Mouse (Mus musculus): ENCODE results near the gene Tmem19. TPM values are rescaled to one million over a fixed set of nuclear protein-coding genes. Genes with fewer than 3 reads are reported as not detected.

Tmem19 gene
- total RNA-seq, 1 experiment, result 30.9 TPM

DNA sequence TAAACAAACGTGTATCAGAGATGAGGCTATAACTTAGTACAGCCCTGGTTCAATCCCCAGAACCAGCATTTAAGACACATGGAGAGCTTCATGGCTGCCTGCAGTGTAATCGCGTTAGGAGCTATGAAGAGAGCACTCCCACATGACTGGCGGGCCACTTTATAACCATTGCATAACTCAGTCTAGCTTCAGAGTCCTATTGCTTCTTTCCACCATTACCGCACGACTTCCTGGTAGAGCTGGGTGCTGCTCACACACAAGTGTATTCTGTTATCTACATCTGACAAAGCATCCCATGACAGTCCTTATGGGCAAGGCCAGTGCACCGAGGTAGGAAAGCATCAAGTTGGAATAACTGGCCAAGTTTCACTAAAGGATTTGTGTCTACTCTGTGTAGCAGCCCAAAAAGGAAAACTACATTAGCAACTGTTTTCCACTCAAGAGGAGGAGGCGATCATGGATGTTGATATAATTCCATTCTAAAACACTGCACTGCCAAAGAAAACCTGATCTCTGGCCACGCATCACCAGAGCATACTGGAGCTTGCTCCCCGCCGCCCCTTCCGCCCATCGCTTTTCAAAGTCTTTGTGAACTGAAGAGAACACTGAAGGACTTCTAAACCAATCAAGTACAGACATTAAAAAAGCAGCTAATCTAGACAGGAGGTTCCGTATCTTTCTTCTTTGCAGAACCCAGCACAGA lies 50.9 kb downstream of the Tmem19 start:
- peaks cover 3% of the 10 kb centered on the region; the same call in 1 of the 2 replicates for H3K36me3 ChIP-seq (ENCODE audit: control insufficient read depth, insufficient read depth, low read length, poor library complexity, severe bottlenecking)
- H3K9ac ChIP-seq (ENCODE audit: insufficient read depth, low read depth, low read length, poor library complexity, severe bottlenecking), result no peak overlapping the region
- in situ Hi-C loops (cut with MboI; ENCODE audit: low sequenced_read_pairs in 2 of 2, unreplicated experiment in 2 of 2), result no loop called here
- H3K27ac ChIP-seq (ENCODE audit: insufficient read depth, low read depth, low read length, poor library complexity, severe bottlenecking), result no peak overlapping the region
- H3K4me3 ChIP-seq (ENCODE audit: insufficient read depth in 1 of 2, low read depth in 1 of 2, low read length in 2 of 2, poor library complexity in 1 of 2, severe bottlenecking in 1 of 2), result no peak overlapping the region
- no peak for DNase-seq (ENCODE audit: low read depth, low spot score)
- TF ChIP-seq ZNF384 (IDR thresholded peaks at IDR 0.05; ENCODE audit: low read depth, low read length) (no peak), CHD2 (IDR thresholded peaks at IDR 0.05; ENCODE audit: low read depth, low read length) (no peak), MAFK (IDR thresholded peaks at IDR 0.05; ENCODE audit: insufficient read depth, low read depth, low read length) (no peak), ZC3H11A (IDR thresholded peaks at IDR 0.05; ENCODE audit: borderline replicate concordance, low read depth, low read length) (no peak), HCFC1 (IDR thresholded peaks at IDR 0.05; ENCODE audit: borderline replicate concordance, insufficient read depth, low read length) (no peak)
- H3K4me1 ChIP-seq (ENCODE audit: control insufficient read depth in 2 of 2, insufficient read depth in 2 of 2, low read length in 2 of 2, poor library complexity in 1 of 2), result peaks cover 7 to 9% of the 10 kb centered on the region in 2 experiments; a peak in 2 of 4 replicates
- H3K9me3 ChIP-seq (ENCODE audit: control insufficient read depth, insufficient read depth, low read depth, low read length), result no peaks in the 10 kb centered on the region

DNA sequence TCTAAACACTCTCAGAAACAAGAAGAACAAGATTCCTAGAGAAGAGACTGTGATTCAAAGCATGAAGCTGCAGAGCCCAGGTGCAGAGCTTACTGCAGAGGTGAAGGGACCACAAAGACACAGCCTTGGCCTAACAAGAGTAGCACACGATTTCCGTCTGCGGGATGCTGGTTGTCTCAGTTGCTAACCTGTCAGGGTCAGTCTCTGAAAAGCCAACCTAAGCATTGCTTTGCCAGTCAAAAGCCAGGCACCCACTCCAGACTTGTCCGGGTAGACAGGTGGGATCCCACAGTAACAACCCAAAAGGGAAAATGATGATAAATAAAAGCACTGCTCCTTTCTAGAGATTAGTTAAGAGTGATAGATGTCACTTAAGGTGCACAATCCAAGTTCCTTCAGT lies 53.1 kb downstream of the Tmem19 start:
- peaks cover 4 to 7% of the 10 kb centered on the region in 2 experiments; a peak in 2 of 4 replicates for H3K4me1 ChIP-seq (ENCODE audit: control insufficient read depth in 2 of 2, insufficient read depth in 2 of 2, low read length in 2 of 2, poor library complexity in 1 of 2)
- no peak for TF ChIP-seq MAFK (IDR thresholded peaks at IDR 0.05; ENCODE audit: insufficient read depth, low read depth, low read length)
- no peak for TF ChIP-seq CHD2 (IDR thresholded peaks at IDR 0.05; ENCODE audit: low read depth, low read length)
- no peak for TF ChIP-seq ZC3H11A (IDR thresholded peaks at IDR 0.05; ENCODE audit: borderline replicate concordance, low read depth, low read length)
- TF ChIP-seq ZNF384 (IDR thresholded peaks at IDR 0.05; ENCODE audit: low read depth, low read length), result no peak
- no peak for TF ChIP-seq HCFC1 (IDR thresholded peaks at IDR 0.05; ENCODE audit: borderline replicate concordance, insufficient read depth, low read length)
- peaks cover 3% of the 10 kb centered on the region; the same call in 1 of the 2 replicates for H3K36me3 ChIP-seq (ENCODE audit: control insufficient read depth, insufficient read depth, low read length, poor library complexity, severe bottlenecking)
- in situ Hi-C loops (cut with MboI; ENCODE audit: low sequenced_read_pairs in 2 of 2, unreplicated experiment in 2 of 2), result no loop called here
- no peak overlapping the region for H3K4me3 ChIP-seq (ENCODE audit: insufficient read depth in 1 of 2, low read depth in 1 of 2, low read length in 2 of 2, poor library complexity in 1 of 2, severe bottlenecking in 1 of 2)
- H3K9ac ChIP-seq (ENCODE audit: insufficient read depth, low read depth, low read length, poor library complexity, severe bottlenecking), result no peak overlapping the region
- no peak for DNase-seq (ENCODE audit: low read depth, low spot score)
- no peak overlapping the region for H3K27ac ChIP-seq (ENCODE audit: insufficient read depth, low read depth, low read length, poor library complexity, severe bottlenecking)
- no peaks in the 10 kb centered on the region for H3K9me3 ChIP-seq (ENCODE audit: control insufficient read depth, insufficient read depth, low read depth, low read length)

DNA sequence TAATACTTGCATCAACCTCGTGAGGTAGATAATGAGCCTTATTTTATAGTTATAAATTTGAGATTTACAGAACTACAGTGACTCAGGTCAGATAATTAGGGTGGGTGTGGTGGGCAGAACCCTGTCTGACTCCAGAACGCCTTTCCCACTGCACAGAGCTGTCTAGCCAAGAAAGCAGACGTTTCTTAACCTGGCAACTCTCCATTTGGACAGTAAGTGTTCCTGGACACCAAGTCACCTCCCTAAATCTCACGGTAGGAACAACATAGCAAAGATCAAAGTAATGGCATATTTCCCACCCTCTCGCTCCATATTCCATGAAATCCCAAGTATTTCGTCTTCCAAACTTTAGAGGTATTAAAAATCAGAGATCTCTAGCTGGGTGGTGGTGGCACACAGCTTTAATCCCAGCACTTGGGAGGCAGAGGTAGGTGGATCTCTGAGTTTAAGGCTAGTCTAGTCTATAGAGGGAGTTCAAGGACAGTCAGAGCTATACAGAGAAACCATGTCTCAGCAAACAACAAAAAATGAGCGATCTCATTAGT lies 54.9 kb downstream of the Tmem19 start:
- no peaks in the 10 kb centered on the region for H3K9me3 ChIP-seq (ENCODE audit: control insufficient read depth, insufficient read depth, low read depth, low read length)
- H3K27ac ChIP-seq (ENCODE audit: insufficient read depth, low read depth, low read length, poor library complexity, severe bottlenecking), result no peak overlapping the region
- no peak overlapping the region for H3K4me3 ChIP-seq (ENCODE audit: insufficient read depth in 1 of 2, low read depth in 1 of 2, low read length in 2 of 2, poor library complexity in 1 of 2, severe bottlenecking in 1 of 2)
- in situ Hi-C loops (cut with MboI; ENCODE audit: low sequenced_read_pairs in 2 of 2, unreplicated experiment in 2 of 2), result no loop called here
- no peaks in the 10 kb centered on the region for H3K36me3 ChIP-seq (ENCODE audit: control insufficient read depth, insufficient read depth, low read length, poor library complexity, severe bottlenecking)
- no peak for DNase-seq (ENCODE audit: low read depth, low spot score)
- no peak for TF ChIP-seq ZNF384 (IDR thresholded peaks at IDR 0.05; ENCODE audit: low read depth, low read length)
- TF ChIP-seq MAFK (IDR thresholded peaks at IDR 0.05; ENCODE audit: insufficient read depth, low read depth, low read length), result no peak
- no peak for TF ChIP-seq HCFC1 (IDR thresholded peaks at IDR 0.05; ENCODE audit: borderline replicate concordance, insufficient read depth, low read length)
- no peak for TF ChIP-seq CHD2 (IDR thresholded peaks at IDR 0.05; ENCODE audit: low read depth, low read length)
- TF ChIP-seq ZC3H11A (IDR thresholded peaks at IDR 0.05; ENCODE audit: borderline replicate concordance, low read depth, low read length), result no peak
- H3K4me1 ChIP-seq (ENCODE audit: control insufficient read depth in 2 of 2, insufficient read depth in 2 of 2, low read length in 2 of 2, poor library complexity in 1 of 2), result peaks cover 1 to 4% of the 10 kb centered on the region in 2 experiments; a peak in 2 of 4 replicates
- H3K9ac ChIP-seq (ENCODE audit: insufficient read depth, low read depth, low read length, poor library complexity, severe bottlenecking), result no peak overlapping the region

DNA sequence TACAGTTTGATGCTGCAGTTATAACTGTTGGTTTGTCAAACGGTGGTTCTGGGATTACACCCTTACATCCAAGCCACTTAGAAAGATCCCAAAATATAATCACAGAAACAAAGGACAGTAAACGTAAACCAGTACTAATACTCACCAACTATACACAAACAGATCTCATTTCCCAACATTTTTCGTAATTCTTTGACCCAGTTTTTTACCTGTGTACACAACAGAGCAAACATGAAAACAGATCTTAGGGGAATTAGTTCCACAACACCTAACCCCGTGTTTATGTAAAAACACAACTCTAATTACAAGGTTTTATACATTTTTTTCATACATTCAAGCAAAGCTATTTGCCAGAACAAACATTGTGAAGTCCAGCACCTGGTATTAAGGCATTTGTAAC lies 63.6 kb downstream of the Tmem19 start:
- TF ChIP-seq ZNF384 (IDR thresholded peaks at IDR 0.05; ENCODE audit: low read depth, low read length) (no peak), HCFC1 (IDR thresholded peaks at IDR 0.05; ENCODE audit: borderline replicate concordance, insufficient read depth, low read length) (no peak), CHD2 (IDR thresholded peaks at IDR 0.05; ENCODE audit: low read depth, low read length) (no peak), MAFK (IDR thresholded peaks at IDR 0.05; ENCODE audit: insufficient read depth, low read depth, low read length) (no peak)
- in situ Hi-C loops (cut with MboI; ENCODE audit: low sequenced_read_pairs in 2 of 2, unreplicated experiment in 2 of 2), result no loop called here

More for the DNA sequence above, 63.6 kb downstream of the Tmem19 start:
- no peak overlapping the region for H3K27ac ChIP-seq (ENCODE audit: insufficient read depth, low read depth, low read length, poor library complexity, severe bottlenecking)
- peaks cover 0 to 1% of the 10 kb centered on the region in 2 experiments; a peak in 1 of 4 replicates for H3K4me1 ChIP-seq (ENCODE audit: control insufficient read depth in 2 of 2, insufficient read depth in 2 of 2, low read length in 2 of 2, poor library complexity in 1 of 2)
- peaks cover 9% of the 10 kb centered on the region for H3K36me3 ChIP-seq (ENCODE audit: control insufficient read depth, insufficient read depth, low read length, poor library complexity, severe bottlenecking)
- no peak overlapping the region for H3K4me3 ChIP-seq (ENCODE audit: insufficient read depth in 1 of 2, low read depth in 1 of 2, low read length in 2 of 2, poor library complexity in 1 of 2, severe bottlenecking in 1 of 2)
- H3K9ac ChIP-seq (ENCODE audit: insufficient read depth, low read depth, low read length, poor library complexity, severe bottlenecking), result no peak overlapping the region
- H3K9me3 ChIP-seq (ENCODE audit: control insufficient read depth, insufficient read depth, low read depth, low read length), result no peaks in the 10 kb centered on the region
- DNase-seq (ENCODE audit: low read depth, low spot score), result no peak

All from ES-E14 (cell line).